Mouse (Mus musculus) duodenum, adult 2 months (tissue): Measurements from ENCODE around the gene Nadk. TPM values are rescaled to one million over a fixed set of nuclear protein-coding genes. Genes with fewer than 3 reads are reported as not detected.

Source experiments
- polyA plus RNA-seq: library from polyadenylated mRNA; depleted of rRNA; stranded (reverse); fragments of >200 nt; gene quantifications from 2 replicates; pipeline ENCODE4 v1.2.3, GENCODE M21; 2012; ENCODE audit warnings: low replicate concordance; rRNA removed

Gene Nadk
- 106 and 132 TPM in 2 replicates for polyA plus RNA-seq

GRCm38 (mm10) chr4:155561661-155562442 is at the start of gene Nadk:
Gene Nadk, plus strand, starts transcription at chr4:155562378.

GRCm38 (mm10) chr4:155601091-155601996 is 39.2 kb downstream of the Nadk start, which contains the start of gene Slc35e2:
Gene Slc35e2, plus strand, starts transcription at chr4:155601416.

GRCm38 (mm10) chr4:155624338-155625291 is 62.4 kb downstream of the Nadk start, which contains the start of gene Cdk11b:
Gene Cdk11b, plus strand, starts transcription at chr4:155624854.

Other genes with a start within 250 kb of the Nadk start
- 20.9 and 61.8 TPM in 2 replicates for gene Prkcz, start 201.0 kb upstream of the Nadk start, polyA plus RNA-seq
- gene Gabrd, start 164.3 kb upstream of the Nadk start, polyA plus RNA-seq = 0.34 and 1.2 TPM in 2 replicates
- 0.82 and 0.87 TPM in 2 replicates for gene Cfap74, start 153.2 kb upstream of the Nadk start, polyA plus RNA-seq
- 1.1 and 2.4 TPM in 2 replicates for gene Tmem52, start 93.3 kb upstream of the Nadk start, polyA plus RNA-seq
- 463 and 1,045 TPM in 2 replicates for gene Gnb1, start 71.0 kb upstream of the Nadk start, polyA plus RNA-seq
- gene Slc35e2, start 39.0 kb downstream of the Nadk start, polyA plus RNA-seq = 16.8 and 17.8 TPM in 2 replicates
- gene Cdk11b, start 62.5 kb downstream of the Nadk start, polyA plus RNA-seq = 28.5 and 44.9 TPM in 2 replicates
- not detected in 2 replicates for gene Gm10563, start 83.0 kb downstream of the Nadk start, polyA plus RNA-seq
- 23.1 and 28.4 TPM in 2 replicates for gene Mmp23, start 91.0 kb downstream of the Nadk start, polyA plus RNA-seq
- gene Mib2, start 106.8 kb downstream of the Nadk start, polyA plus RNA-seq = 63.6 and 88.9 TPM in 2 replicates
- gene Fndc10, start 132.0 kb downstream of the Nadk start, polyA plus RNA-seq = 28.5 and 30.2 TPM in 2 replicates
- gene Ssu72, start 142.4 kb downstream of the Nadk start, polyA plus RNA-seq = 124 and 138 TPM in 2 replicates
- 0.58 and 0.78 TPM in 2 replicates for gene Tmem240, start 172.4 kb downstream of the Nadk start, polyA plus RNA-seq
- gene Atad3a, start 198.7 kb downstream of the Nadk start, polyA plus RNA-seq = 102 and 109 TPM in 2 replicates
- 19.1 and 135 TPM in 2 replicates for gene Vwa1, start 212.3 kb downstream of the Nadk start, polyA plus RNA-seq
- 3.1 and 6.1 TPM in 2 replicates for gene Tmem88b, start 223.5 kb downstream of the Nadk start, polyA plus RNA-seq
- gene Ankrd65, start 228.1 kb downstream of the Nadk start, polyA plus RNA-seq = not detected in 2 replicates
- gene Mrpl20, start 240.5 kb downstream of the Nadk start, polyA plus RNA-seq = 32.6 and 49.9 TPM in 2 replicates